Mouse (Mus musculus) heart, postnatal 0 days (tissue): Measurements from ENCODE around the gene Cela2a.

Experiments used
- CTCF ChIP-seq: IDR thresholded peaks from 2 replicates; pipeline ENCODE4 v1.5.1; 2016; ENCODE audit warnings: antibody characterized with exemption, control low read depth, low read depth
- EP300 ChIP-seq: IDR thresholded peaks from 2 replicates; pipeline ENCODE4 v1.6.1; 2016; ENCODE audit warnings: antibody characterized with exemption, low read depth

GRCm38 (mm10) chr4:141809850-141810464 lies 16.0 kb downstream of the Cela2a start:
- peak; percentile 81 for TF ChIP-seq CTCF
- TF ChIP-seq EP300, result no peak
